Mouse (Mus musculus) cerebellum, adult 2 months (tissue): ENCODE results near the gene Rpap1. TPM values are rescaled to one million over a fixed set of nuclear protein-coding genes. Genes with fewer than 3 reads are reported as not detected.

Experiments used
- DNase-seq, 2 experiments: peaks; one replicate each; pipeline ENCODE4 v3.0.0; 2021
- H3K27ac ChIP-seq: fragments of 200-500 bp; 2 replicates; pipeline ENCODE4 v1.5.1; 2012; ENCODE audit warnings: low read length, control low read depth, inconsistent platforms; ENCODE audit not compliant: insufficient read depth
- H3K27me3 ChIP-seq: fragments of 200-500 bp; 2 replicates; pipeline ENCODE4 v1.6.1; 2012; ENCODE audit warnings: inconsistent platforms, mild to moderate bottlenecking, low read length, moderate library complexity; ENCODE audit not compliant: control insufficient read depth, insufficient read depth
- H3K4me1 ChIP-seq: fragments of 200-500 bp; 2 replicates; pipeline ENCODE4 v1.6.1; 2011; ENCODE audit warnings: low read length; ENCODE audit not compliant: control insufficient read depth, insufficient read depth
- H3K4me3 ChIP-seq: fragments of 200-500 bp; replicated peaks from 2 replicates; pipeline ENCODE3; 2011; ENCODE audit warnings: mild to moderate bottlenecking, low read depth, low read length, control low read depth; ENCODE audit not compliant: insufficient read depth
- CTCF ChIP-seq: fragments of 200-500 bp; IDR thresholded peaks from 2 replicates; pipeline ENCODE4 v1.5.1; 2011; ENCODE audit warnings: low read depth, mild to moderate bottlenecking, control low read depth, low read length, moderate library complexity, borderline replicate concordance; ENCODE audit not compliant: insufficient read depth
- POLR2A ChIP-seq: fragments of 200-500 bp; IDR thresholded peaks from 2 replicates; pipeline ENCODE4 v1.6.1; 2011; ENCODE audit warnings: low read length, control low read depth, borderline replicate concordance; ENCODE audit not compliant: insufficient read depth
- WGBS: fragments of 180-500 bp; shearing (Covaris S2); methylation state at CpG from one replicate; pipeline ENCODE4 v1.1.7; 2018; 5-methylcytosine and 5-hydroxymethylcytosine counted together
- polyA plus RNA-seq: library from polyadenylated mRNA; depleted of rRNA; stranded (reverse); fragments of >200 nt; gene quantifications from 2 replicates; pipeline ENCODE4 v1.2.3, GENCODE M21; 2012

The Rpap1 gene
- polyA plus RNA-seq, 1 experiment: 15.9 TPM

GRCm38 (mm10) chr2:119797279-119797783 lies 10.0 kb upstream of the Rpap1 start, which contains the start of gene Tyro3:
Gene Tyro3, plus strand, starts transcription at chr2:119797733.
- no peak for DNase-seq
- TF ChIP-seq CTCF (no peak), POLR2A (no peak)
- peaks cover 15% of the 10 kb centered on the region for H3K4me1 ChIP-seq
- no peak within 1 kb of the TSS; the same call in 1 of the 2 replicates for H3K27ac ChIP-seq
- H3K4me3 ChIP-seq: peak within 1 kb of the TSS; percentile 5
- 82% methylated on average over 5 of the region's 5 CpGs for WGBS
- no peaks in the 10 kb centered on the region for H3K27me3 ChIP-seq

DNA sequence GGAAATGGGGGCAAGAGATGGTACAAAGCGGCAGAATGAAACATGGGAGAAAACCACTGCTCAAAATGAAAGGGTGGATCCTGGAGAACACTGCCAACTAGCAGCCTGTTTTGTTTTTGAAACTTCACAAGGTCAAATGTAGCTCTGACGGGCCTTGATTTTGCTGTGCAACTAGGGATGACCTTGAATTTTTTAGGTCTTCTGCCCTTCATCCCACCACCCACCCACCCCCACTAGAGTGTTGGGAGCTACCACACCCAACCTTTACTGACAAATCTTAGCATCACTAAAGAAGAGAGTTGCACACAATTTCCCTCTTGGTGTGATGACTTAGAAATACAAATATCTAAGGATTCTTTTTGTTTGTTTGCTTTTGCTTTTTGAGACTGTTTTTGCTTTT lies 2.7 kb upstream of the Rpap1 start:
- Histone ChIP-seq H3K27ac (no peak overlapping the region), H3K4me1 (no peaks in the 10 kb centered on the region; the same call in 1 of the 2 replicates), H3K27me3 (no peaks in the 10 kb centered on the region), H3K4me3 (no peak overlapping the region)
- no peak for TF ChIP-seq POLR2A
- TF ChIP-seq CTCF: no peak
- DNase-seq: no peak
- WGBS: 93% methylated on average over 2 of the region's 2 CpGs

- WGBS: 93% methylated on average over 6 of the region's 6 CpGs
- no peak overlapping the region for H3K4me3 ChIP-seq
- 0 out of 2 replicates have a peak, but pooled peaks have one; percentile 8 for TF ChIP-seq CTCF
- TF ChIP-seq POLR2A: no peak
- H3K27me3 ChIP-seq: no peaks in the 10 kb centered on the region
- peaks cover 8% of the 10 kb centered on the region; the same call in 1 of the 2 replicates for H3K4me1 ChIP-seq
- no peak for DNase-seq
- no peak overlapping the region for H3K27ac ChIP-seq
Measured at GRCm38 (mm10) chr2:119767246-119767645, 20.1 kb downstream of the Rpap1 start.

DNA sequence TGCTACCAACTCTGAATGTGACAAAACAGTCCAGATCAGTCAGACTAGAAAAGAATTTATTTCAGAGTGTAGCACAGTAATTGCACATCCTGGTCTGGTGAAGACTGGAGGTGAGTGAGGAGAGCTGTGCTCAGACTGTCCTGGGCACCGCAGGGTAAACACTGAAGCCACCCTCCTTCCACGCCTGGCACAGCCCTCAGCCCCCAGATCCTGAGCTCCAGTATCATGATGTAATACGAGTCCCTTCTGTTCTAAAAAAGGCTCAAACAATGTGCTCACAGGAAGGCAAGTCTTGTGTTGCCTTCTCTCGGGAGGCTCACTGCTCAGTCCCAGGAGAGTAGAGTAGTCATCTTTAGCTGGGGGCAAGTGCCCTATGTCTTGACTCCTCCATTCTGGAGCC lies 23.4 kb downstream of the Rpap1 start:
- no peak for DNase-seq
- no peak for TF ChIP-seq POLR2A
- no peak for TF ChIP-seq CTCF
- Histone ChIP-seq H3K4me3 (no peak overlapping the region), H3K27me3 (no peaks in the 10 kb centered on the region), H3K4me1 (no peaks in the 10 kb centered on the region), H3K27ac (no peak overlapping the region)
- 71% methylated on average over 4 of the region's 4 CpGs for WGBS

- DNase-seq: no peak
- Histone ChIP-seq H3K27ac (no peak overlapping the region), H3K27me3 (no peaks in the 10 kb centered on the region), H3K4me1 (no peaks in the 10 kb centered on the region), H3K4me3 (no peak overlapping the region)
- 44% methylated on average over 1 of the region's 1 CpGs for WGBS
- TF ChIP-seq POLR2A (no peak), CTCF (no peak)
Measured at GRCm38 (mm10) chr2:119762276-119762675, 25.1 kb downstream of the Rpap1 start.

DNA sequence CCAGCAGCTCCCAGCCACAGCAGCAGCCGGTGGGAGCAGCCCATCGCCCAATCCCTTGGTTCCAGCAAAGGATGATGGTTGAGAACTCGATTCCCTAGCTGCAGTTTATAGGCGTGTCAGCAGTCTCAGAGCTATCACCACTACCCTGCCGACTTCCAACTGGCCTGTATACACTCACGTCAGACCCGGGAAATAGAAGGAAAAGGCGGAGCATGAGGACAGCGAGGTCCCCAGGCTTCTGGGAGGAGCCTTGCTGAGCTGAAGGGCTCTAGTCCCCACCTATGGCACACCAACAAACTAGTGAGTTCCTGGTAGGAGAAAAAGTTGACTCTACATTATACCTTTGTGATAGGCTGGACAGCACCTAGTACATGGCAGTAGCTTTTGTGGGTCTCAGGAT lies 27.1 kb downstream of the Rpap1 start, which contains the start of gene Ltk:
TSS of gene Ltk (minus strand) at position 181 of the 400 bp plus-strand sequence.
- WGBS: 32% methylated on average over 9 of the region's 9 CpGs
- H3K27ac ChIP-seq: no peak within 1 kb of the TSS
- H3K27me3 ChIP-seq: no peaks in the 10 kb centered on the region
- no peak for DNase-seq
- TF ChIP-seq POLR2A: no peak
- no peak for TF ChIP-seq CTCF
- H3K4me1 ChIP-seq: no peaks in the 10 kb centered on the region
- no peak within 1 kb of the TSS for H3K4me3 ChIP-seq

DNA sequence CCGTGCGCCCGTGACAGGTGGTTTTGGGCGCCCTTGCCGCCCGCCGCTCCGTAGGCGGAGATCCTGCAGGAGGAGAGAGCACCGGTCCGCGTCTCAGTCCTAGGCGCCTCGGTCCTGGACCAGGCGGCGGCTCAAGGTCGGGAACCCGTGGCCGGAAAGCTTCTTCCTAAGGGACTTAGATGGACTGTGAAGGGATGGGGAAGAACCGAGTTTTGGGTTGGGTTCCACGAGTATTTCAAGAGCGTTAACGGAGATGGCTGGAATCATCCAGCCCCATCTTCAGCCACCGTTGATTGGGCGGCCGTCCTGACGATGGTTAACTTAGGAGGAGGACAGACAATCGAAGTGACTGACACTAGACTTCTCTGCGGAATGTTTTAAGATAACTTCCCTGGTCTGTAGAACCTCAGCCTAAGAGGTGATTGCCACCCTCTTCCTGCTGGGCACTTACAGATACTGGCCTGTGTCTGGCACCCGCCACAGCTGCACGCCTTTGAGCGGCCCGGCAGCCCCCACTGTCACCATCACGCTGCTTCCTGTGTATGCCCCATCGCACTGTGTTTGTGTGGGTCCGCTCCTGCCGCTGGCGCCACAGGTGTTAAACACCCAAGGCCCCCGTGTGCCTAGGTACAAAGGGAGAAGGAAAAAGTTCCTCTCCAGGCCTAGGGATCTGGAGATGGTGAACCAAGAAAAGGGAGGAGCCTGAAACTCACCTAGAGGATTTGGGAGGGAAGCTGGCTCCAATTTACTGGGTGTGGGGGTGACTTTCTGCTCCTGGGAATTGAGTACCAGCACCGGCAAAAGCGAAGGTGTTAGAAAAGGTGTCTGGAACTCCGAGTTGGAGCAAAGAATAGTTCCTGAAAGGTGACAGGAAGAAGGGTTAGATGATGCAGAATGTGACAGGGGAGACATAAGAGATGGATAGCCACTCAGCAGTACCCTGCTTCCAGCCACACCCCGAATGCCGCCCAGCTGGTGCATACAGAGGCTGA lies 28.2 kb downstream of the Rpap1 start:
- Histone ChIP-seq H3K4me3 (peak overlapping the region; percentile 45), H3K27ac (no peak overlapping the region), H3K27me3 (no peaks in the 10 kb centered on the region), H3K4me1 (no peaks in the 10 kb centered on the region)
- 13% methylated on average over 44 of the region's 44 CpGs for WGBS
- no peak for DNase-seq
- TF ChIP-seq CTCF (no peak), POLR2A (no peak)
